Mouse (Mus musculus) midbrain, embryonic 14.5 days (tissue): ENCODE results near the gene Luc7l3. TPM values are rescaled to one million over a fixed set of nuclear protein-coding genes. Genes with fewer than 3 reads are reported as not detected.

Experiments used
- ATAC-seq: fragments of 200-750 bp; cut with Nextera tagmentation; 2 replicates; pipeline ENCODE4 v1.8.0; 2017; ENCODE audit warnings: moderate number of reproducible peaks, moderate library complexity; ENCODE audit not compliant: low FRiP score, low TSS enrichment
- DNase-seq: peaks from one replicate; pipeline ENCODE4 v3.0.0-alpha.2; 2015
- H3K27ac ChIP-seq: fragments of 300-500 bp; sonication (generic); replicated peaks from 2 replicates; pipeline ENCODE4 v1.5.1; 2014; ENCODE audit warnings: mild to moderate bottlenecking, low read depth, low read length, moderate library complexity
- H3K27me3 ChIP-seq: fragments of 300-500 bp; sonication (generic); 2 replicates; pipeline ENCODE4 v1.6.1; 2014; ENCODE audit warnings: low read length, control low read depth, mixed read lengths; ENCODE audit not compliant: control insufficient read depth, insufficient read depth
- H3K36me3 ChIP-seq: fragments of 300-500 bp; sonication (generic); 2 replicates; pipeline ENCODE4 v1.6.1; 2014; ENCODE audit warnings: low read length, control low read depth; ENCODE audit not compliant: control insufficient read depth, insufficient read depth
- H3K4me1 ChIP-seq: fragments of 300-500 bp; sonication (generic); 2 replicates; pipeline ENCODE4 v1.6.1; 2014; ENCODE audit warnings: mild to moderate bottlenecking, antibody characterized with exemption, low read length, control low read depth; ENCODE audit not compliant: control insufficient read depth, insufficient read depth
- H3K4me2 ChIP-seq: fragments of 300-500 bp; sonication (generic); 2 replicates; pipeline ENCODE4 v1.6.1; 2014; ENCODE audit warnings: mild to moderate bottlenecking, low read length, moderate library complexity
- H3K4me3 ChIP-seq: fragments of 300-500 bp; sonication (generic); replicated peaks from 2 replicates; pipeline ENCODE4 v1.5.1; 2014; ENCODE audit warnings: low read depth, low read length
- H3K9ac ChIP-seq: fragments of 300-500 bp; sonication (generic); replicated peaks from 2 replicates; pipeline ENCODE4 v1.6.1; 2014; ENCODE audit warnings: mild to moderate bottlenecking, low read length, moderate library complexity
- H3K9me3 ChIP-seq: fragments of 300-500 bp; sonication (generic); 2 replicates; pipeline ENCODE4 v1.6.1; 2016; ENCODE audit warnings: low read length, control low read depth, mixed read lengths; ENCODE audit not compliant: control insufficient read depth
- WGBS: fragments of 180-500 bp; shearing (Covaris S2); extraction: QIAGEN DNeasy Blood & Tissue Kit; methylation state at CpG from one replicate; pipeline ENCODE4 v1.1.7; 2014; 5-methylcytosine and 5-hydroxymethylcytosine counted together
- polyA plus RNA-seq: library from polyadenylated mRNA; unstranded; fragments of >200 nt; fragmentation: Nextera tagmentation; extraction: Ambion mirVana; gene quantifications from 2 replicates; pipeline ENCODE4 v1.2.1, GENCODE M21; 2014

Luc7l3 gene
- polyA plus RNA-seq, 1 experiment from 2014 or later = 122 TPM

DNA sequence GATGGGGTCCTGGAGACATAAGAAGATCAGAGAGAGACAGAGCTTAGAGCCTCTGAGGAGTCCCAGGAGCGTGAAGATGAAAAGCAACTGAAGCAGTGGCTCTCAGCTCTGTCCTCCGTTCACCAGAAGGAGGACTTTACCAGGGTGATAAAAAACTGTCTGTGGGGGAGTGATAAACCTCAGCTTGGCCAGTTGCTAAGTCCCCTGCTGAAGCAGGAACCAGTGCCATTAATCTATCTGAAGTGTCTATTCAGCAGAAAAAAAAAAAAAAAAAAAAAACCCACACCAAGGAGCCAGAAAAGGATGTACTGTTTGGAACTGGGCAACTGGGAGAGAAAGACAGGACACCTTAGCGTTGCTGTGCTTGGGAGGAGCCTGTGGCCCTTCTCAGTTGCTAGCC lies 29.3 kb upstream of the Luc7l3 start:
- Histone ChIP-seq H3K27ac (no peak overlapping the region), H3K4me3 (no peak overlapping the region), H3K36me3 (no peaks in the 10 kb centered on the region), H3K9ac (0 out of 2 replicates have a peak overlapping the region, but pooled peaks have one; percentile 6), H3K4me2 (no peak overlapping the region), H3K9me3 (no peaks in the 10 kb centered on the region), H3K27me3 (no peaks in the 10 kb centered on the region), H3K4me1 (no peaks in the 10 kb centered on the region)
- ATAC-seq (no peak), DNase-seq (no peak)
- WGBS = 27% methylated on average over 3 of the region's 3 CpGs

DNA sequence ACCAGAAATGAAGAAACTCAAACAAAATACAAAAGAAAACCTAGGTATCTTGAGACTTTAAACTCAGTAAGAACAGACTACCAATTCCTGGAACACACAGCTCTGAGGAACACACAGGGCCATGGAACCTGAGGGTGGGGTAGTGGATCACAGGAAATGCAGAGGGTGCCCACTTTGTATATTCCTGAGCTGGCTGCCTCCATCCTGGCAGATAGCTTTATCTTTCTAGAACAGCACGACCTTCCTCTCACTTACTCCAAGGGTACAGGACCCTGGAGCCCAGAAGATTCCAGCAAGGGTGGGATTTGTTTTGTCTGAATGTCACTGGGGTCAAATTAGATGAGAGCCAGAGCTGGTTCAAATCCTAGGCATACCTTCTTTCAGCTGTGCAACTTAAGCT lies 28.5 kb upstream of the Luc7l3 start:
- H3K4me2 ChIP-seq = no peak overlapping the region
- no peaks in the 10 kb centered on the region for H3K27me3 ChIP-seq
- 79% methylated on average over 1 of the region's 1 CpGs for WGBS
- DNase-seq (no peak), ATAC-seq (no peak)
- no peaks in the 10 kb centered on the region for H3K9me3 ChIP-seq
- no peaks in the 10 kb centered on the region for H3K4me1 ChIP-seq
- H3K9ac ChIP-seq = no peak overlapping the region
- no peak overlapping the region for H3K4me3 ChIP-seq
- H3K36me3 ChIP-seq = no peaks in the 10 kb centered on the region
- no peak overlapping the region for H3K27ac ChIP-seq

DNA sequence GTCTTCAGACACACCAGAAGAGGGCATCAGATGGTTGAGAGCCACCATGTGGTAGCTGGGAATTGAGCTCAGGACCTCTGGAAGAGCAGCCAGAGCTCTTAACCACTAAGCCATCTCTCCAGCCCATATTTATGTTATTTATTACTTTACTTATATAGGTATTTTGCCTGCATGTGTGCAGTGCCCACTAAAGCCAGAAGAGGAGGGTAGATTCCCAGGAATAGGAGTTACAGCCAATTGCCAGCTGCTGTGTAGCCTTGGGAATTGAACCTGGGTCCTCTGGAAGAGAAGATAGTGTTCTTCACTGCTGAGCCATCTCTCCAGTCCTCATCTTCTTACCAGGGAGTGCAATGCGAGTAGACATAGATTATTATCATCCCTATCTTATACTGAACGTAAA lies 28.1 kb upstream of the Luc7l3 start:
- no peaks in the 10 kb centered on the region for H3K27me3 ChIP-seq
- WGBS = 82% methylated on average over 2 of the region's 2 CpGs
- no peak overlapping the region for H3K4me2 ChIP-seq
- no peaks in the 10 kb centered on the region for H3K36me3 ChIP-seq
- no peak overlapping the region for H3K9ac ChIP-seq
- no peaks in the 10 kb centered on the region for H3K9me3 ChIP-seq
- H3K4me3 ChIP-seq = no peak overlapping the region
- no peak overlapping the region for H3K27ac ChIP-seq
- ATAC-seq (no peak), DNase-seq (no peak)
- no peaks in the 10 kb centered on the region for H3K4me1 ChIP-seq

DNA sequence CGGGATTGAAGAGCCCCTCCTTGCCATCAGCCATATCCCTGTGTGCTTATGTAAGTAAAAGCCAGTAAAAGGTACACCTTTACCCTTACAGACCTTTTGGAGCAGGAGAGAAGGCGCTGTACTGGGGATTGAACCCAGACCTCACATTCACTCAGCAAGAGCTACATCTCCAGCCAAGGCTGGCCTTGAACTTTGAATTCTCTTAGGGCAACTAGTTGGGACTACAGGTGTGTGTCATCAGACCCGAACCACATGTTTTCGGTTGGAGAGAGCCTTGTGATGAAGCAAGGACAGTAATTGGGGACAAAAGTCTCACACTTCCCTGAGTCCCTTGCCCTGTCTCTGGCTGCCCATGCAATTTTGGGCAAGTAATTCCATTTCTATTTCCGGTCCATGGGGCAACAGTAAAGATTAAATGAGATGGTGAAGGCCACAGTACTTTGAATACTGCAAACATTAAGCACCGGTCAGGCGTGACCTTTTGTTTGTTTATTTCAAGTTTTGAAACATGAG lies 25.3 kb upstream of the Luc7l3 start:
- Histone ChIP-seq H3K4me2 (no peak overlapping the region), H3K27ac (no peak overlapping the region), H3K36me3 (no peaks in the 10 kb centered on the region), H3K4me3 (no peak overlapping the region), H3K4me1 (peaks cover 8% of the 10 kb centered on the region), H3K9me3 (no peaks in the 10 kb centered on the region), H3K27me3 (no peaks in the 10 kb centered on the region), H3K9ac (no peak overlapping the region)
- no peak for ATAC-seq
- no peak for DNase-seq
- 90% methylated on average over 7 of the region's 7 CpGs for WGBS

DNA sequence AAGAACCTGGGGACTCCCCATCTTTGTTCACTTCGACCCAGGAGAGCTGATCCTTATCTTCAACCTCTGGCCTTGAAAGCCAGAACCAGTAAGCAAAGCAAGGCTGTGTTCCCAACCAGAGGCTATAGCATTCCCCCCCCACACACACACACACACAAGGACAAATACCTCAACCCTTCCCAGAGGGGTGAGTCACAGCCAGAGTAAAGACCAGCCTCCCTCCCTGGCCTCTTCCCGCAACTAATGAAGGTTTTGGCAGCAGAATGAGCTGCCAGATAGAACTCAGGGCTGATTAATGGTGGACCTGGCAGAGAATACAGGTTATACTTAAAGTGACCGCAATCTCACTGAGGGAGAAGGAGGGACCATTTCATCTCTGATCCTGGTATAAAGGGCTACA lies 24.8 kb upstream of the Luc7l3 start:
- Histone ChIP-seq H3K36me3 (no peaks in the 10 kb centered on the region), H3K27me3 (no peaks in the 10 kb centered on the region), H3K4me3 (no peak overlapping the region), H3K9ac (no peak overlapping the region), H3K4me1 (peaks cover 13% of the 10 kb centered on the region), H3K9me3 (no peaks in the 10 kb centered on the region), H3K4me2 (no peak overlapping the region), H3K27ac (no peak overlapping the region)
- no peak for ATAC-seq
- 81% methylated on average over 3 of the region's 3 CpGs for WGBS
- no peak for DNase-seq

DNA sequence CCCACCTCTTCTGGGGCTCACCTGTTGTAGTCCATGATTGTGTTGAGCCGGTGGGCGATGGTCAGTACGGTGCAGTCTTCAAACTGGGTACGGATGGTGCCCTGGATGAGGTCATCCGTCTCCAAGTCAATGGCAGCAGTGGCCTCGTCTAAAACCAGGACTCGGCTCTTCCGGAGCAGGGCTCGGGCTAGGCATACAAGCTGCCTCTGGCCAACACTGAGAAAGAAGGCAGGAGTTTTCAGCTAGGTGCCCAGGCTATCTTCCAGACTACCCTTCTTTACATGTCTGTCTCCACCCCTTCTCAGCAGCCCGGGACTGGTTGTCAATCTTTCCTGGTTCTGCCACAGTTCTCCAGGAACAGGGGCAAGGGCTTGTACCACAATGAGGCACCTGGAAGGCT lies 24.1 kb upstream of the Luc7l3 start:
- Histone ChIP-seq H3K9me3 (no peaks in the 10 kb centered on the region), H3K27ac (no peak overlapping the region), H3K9ac (no peak overlapping the region), H3K4me2 (no peak overlapping the region), H3K36me3 (0 out of 2 replicates have a peak, but pooled peaks cover under 1% of the 10 kb centered on the region), H3K27me3 (no peaks in the 10 kb centered on the region), H3K4me3 (no peak overlapping the region), H3K4me1 (peaks cover 18% of the 10 kb centered on the region)
- no peak for DNase-seq
- ATAC-seq = no peak
- 84% methylated on average over 10 of the region's 10 CpGs for WGBS

DNA sequence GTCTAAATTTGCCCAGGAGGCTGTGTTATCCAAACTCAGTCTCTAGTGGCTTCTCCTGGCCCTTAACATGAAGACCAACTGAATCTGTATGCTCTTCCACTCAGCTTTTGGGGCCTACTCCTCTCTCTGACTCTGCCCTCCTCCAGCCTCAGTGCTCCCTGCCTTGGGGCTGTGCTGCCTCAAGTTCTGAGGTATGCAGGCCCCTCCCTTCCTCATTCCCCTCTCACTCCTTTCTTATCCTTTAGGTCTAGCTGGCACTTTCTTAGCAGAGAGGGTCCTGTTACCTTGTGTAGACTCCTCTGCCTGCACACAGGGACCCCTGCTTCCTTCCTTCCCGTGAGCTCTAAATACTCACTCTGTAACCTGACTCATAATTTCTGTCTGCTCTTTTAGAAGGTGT lies 22.7 kb upstream of the Luc7l3 start:
- Histone ChIP-seq H3K27me3 (no peaks in the 10 kb centered on the region), H3K4me1 (peaks cover 21% of the 10 kb centered on the region), H3K27ac (peak overlapping the region; percentile 37; the same call in 1 of the 2 replicates), H3K4me2 (no peak overlapping the region), H3K9ac (no peak overlapping the region), H3K36me3 (peaks cover 9% of the 10 kb centered on the region), H3K9me3 (no peaks in the 10 kb centered on the region), H3K4me3 (no peak overlapping the region)
- 79% methylated on average over 1 of the region's 1 CpGs for WGBS
- DNase-seq (no peak), ATAC-seq (no peak)

DNA sequence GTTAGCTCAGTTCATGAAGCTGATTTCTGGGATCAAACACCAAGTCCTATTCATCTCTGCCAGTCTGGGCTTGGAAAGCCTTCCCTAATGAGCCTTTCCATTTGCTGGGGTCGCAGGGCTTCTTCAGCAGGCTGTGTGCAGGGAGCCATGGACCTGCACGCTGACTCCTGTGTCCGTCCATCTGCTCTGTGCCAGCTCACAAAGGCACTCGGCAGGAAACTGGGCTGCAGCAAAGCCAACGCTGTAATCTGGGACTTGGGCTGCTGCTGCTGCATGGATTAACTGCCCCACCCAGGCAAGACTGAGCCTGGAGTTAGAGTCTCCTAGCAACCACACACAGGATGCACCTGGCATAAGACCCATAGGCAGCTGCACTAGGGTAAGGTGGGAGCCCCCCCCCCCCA lies 22.2 kb upstream of the Luc7l3 start:
- H3K9ac ChIP-seq = no peak overlapping the region
- peaks cover 21% of the 10 kb centered on the region for H3K4me1 ChIP-seq
- no peaks in the 10 kb centered on the region for H3K27me3 ChIP-seq
- no peak overlapping the region for H3K4me3 ChIP-seq
- H3K9me3 ChIP-seq = no peaks in the 10 kb centered on the region
- ATAC-seq (no peak), DNase-seq (peak; percentile 57)
- WGBS = 9% methylated on average over 5 of the region's 5 CpGs
- 0 out of 2 replicates have a peak overlapping the region, but pooled peaks have one; percentile 37 for H3K27ac ChIP-seq
- H3K4me2 ChIP-seq = no peak overlapping the region
- H3K36me3 ChIP-seq = peaks cover 14% of the 10 kb centered on the region

DNA sequence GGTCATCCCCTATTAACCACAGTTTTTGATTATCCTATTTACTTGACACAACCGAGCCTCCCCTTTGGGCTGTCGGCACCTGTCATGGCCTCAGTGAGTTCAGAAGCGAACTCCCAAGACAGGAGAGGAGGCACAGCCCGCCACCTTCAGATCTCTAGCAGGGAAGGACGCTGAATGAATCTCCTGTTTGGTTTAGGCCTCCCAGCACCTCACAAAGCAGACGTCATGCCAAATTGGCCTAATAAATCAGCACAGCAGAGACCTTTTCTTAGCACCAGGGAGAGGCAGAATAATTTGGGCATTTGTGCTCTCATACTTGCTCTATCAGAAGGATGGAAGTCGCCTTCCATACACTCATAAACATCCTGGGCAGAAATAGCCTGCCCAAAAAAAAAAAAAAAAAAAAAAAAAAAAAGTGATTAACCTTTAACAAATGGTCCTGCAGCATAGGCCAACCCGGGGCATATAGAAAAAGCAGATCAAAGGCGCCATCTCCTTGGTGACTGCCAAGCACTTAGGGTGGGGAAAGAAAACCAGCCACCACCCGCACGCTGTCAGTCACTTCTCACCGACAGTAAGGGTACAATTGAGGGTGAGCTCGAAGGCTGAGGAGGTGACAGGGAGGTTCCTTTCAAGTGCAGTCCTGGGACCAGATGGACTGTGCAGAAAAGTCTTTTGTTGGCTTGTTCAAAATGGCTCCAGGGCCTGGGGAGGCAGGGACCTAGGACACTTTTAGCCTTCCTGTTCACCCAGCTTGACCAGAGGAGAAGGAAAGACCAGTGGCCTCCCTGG lies 20.5 kb upstream of the Luc7l3 start:
- Histone ChIP-seq H3K4me2 (no peak overlapping the region), H3K4me1 (peaks cover 21% of the 10 kb centered on the region), H3K4me3 (no peak overlapping the region), H3K9ac (no peak overlapping the region), H3K27ac (0 out of 2 replicates have a peak overlapping the region, but pooled peaks have one; percentile 6), H3K36me3 (peaks cover 28% of the 10 kb centered on the region), H3K9me3 (no peaks in the 10 kb centered on the region), H3K27me3 (no peaks in the 10 kb centered on the region)
- ATAC-seq (no peak), DNase-seq (peak; percentile 38)
- 8% methylated on average over 13 of the region's 13 CpGs for WGBS
